Mouse (Mus musculus) neural tube, embryonic 12.5 days (tissue): ENCODE data around the gene A530084C06Rik. TPM values are rescaled to one million over a fixed set of nuclear protein-coding genes. Genes with fewer than 3 reads are reported as not detected.

Experiments used
- ATAC-seq: fragments of 200-750 bp; cut with Nextera tagmentation; 2 replicates; pipeline ENCODE4 v1.8.0; 2017; ENCODE audit warnings: low read depth, mild to moderate bottlenecking, moderate TSS enrichment, moderate library complexity; ENCODE audit not compliant: low FRiP score
- H3K27ac ChIP-seq: fragments of 300-500 bp; sonication (generic); 2 replicates; pipeline ENCODE4 v1.5.1; 2016
- H3K27me3 ChIP-seq: fragments of 300-500 bp; sonication (generic); replicated peaks from 2 replicates; pipeline ENCODE4 v1.6.1; 2016; ENCODE audit warnings: mild to moderate bottlenecking
- H3K36me3 ChIP-seq: fragments of 300-500 bp; sonication (generic); 2 replicates; pipeline ENCODE4 v1.6.1; 2016; ENCODE audit warnings: mild to moderate bottlenecking
- H3K4me1 ChIP-seq: fragments of 300-500 bp; sonication (generic); 2 replicates; pipeline ENCODE4 v1.6.1; 2016
- H3K4me2 ChIP-seq: fragments of 300-500 bp; sonication (generic); replicated peaks from 2 replicates; pipeline ENCODE4 v1.6.1; 2016; ENCODE audit warnings: mild to moderate bottlenecking
- H3K4me3 ChIP-seq: fragments of 300-500 bp; sonication (generic); 2 replicates; pipeline ENCODE4 v1.5.1; 2016
- H3K9ac ChIP-seq: fragments of 300-500 bp; sonication (generic); 2 replicates; pipeline ENCODE4 v1.6.1; 2016; ENCODE audit warnings: mild to moderate bottlenecking
- H3K9me3 ChIP-seq: fragments of 300-500 bp; sonication (generic); 2 replicates; pipeline ENCODE4 v1.6.1; 2016; ENCODE audit warnings: mild to moderate bottlenecking
- WGBS: fragments of 180-500 bp; shearing (Covaris S2); methylation state at CpG from one replicate; pipeline ENCODE4 v1.1.7; 2016; 5-methylcytosine and 5-hydroxymethylcytosine counted together
- polyA plus RNA-seq: library from polyadenylated mRNA; unstranded; fragments of >200 nt; fragmentation: Nextera tagmentation; extraction: Ambion mirVana; gene quantifications from 2 replicates; pipeline ENCODE4 v1.2.1, GENCODE M21; 2016

Gene A530084C06Rik
- polyA plus RNA-seq, 1 experiment from 2014 or later, result not detected

- ATAC-seq, result no peak
- Histone ChIP-seq H3K27ac (no peak overlapping the region), H3K9me3 (no peaks in the 10 kb centered on the region), H3K36me3 (no peaks in the 10 kb centered on the region), H3K4me1 (no peaks in the 10 kb centered on the region), H3K9ac (no peak overlapping the region), H3K27me3 (peaks cover 16% of the 10 kb centered on the region), H3K4me2 (no peak overlapping the region), H3K4me3 (no peak overlapping the region)
- WGBS, result 74% methylated on average over 8 of the region's 8 CpGs
Measured at GRCm38 (mm10) chr13:31567099-31567498, 8.0 kb upstream of the A530084C06Rik start.

- ATAC-seq, result no peak
Measured at GRCm38 (mm10) chr13:31564394-31564793, 5.3 kb upstream of the A530084C06Rik start.

GRCm38 (mm10) chr13:31559419-31560144 lies 449 bp upstream of the A530084C06Rik start:
- peaks cover 26% of the 10 kb centered on the region for H3K4me1 ChIP-seq
- H3K27ac ChIP-seq, result no peak overlapping the region
- no peaks in the 10 kb centered on the region for H3K36me3 ChIP-seq
- peak overlapping the region; percentile 90 for H3K4me2 ChIP-seq
- H3K4me3 ChIP-seq, result peak overlapping the region; percentile 51
- peak overlapping the region; percentile 49 for H3K9ac ChIP-seq
- peak; percentile 73 for ATAC-seq
- no peaks in the 10 kb centered on the region for H3K9me3 ChIP-seq
- H3K27me3 ChIP-seq, result peaks cover 88% of the 10 kb centered on the region
- 1% methylated on average over 90 of the region's 92 CpGs for WGBS

More at GRCm38 (mm10) chr13:31564394-31564793, 5.3 kb upstream of the A530084C06Rik start:
- Histone ChIP-seq H3K9ac (no peak overlapping the region), H3K27me3 (peaks cover 43% of the 10 kb centered on the region), H3K9me3 (no peaks in the 10 kb centered on the region), H3K36me3 (no peaks in the 10 kb centered on the region), H3K4me2 (no peak overlapping the region), H3K4me1 (peaks cover 5% of the 10 kb centered on the region), H3K4me3 (no peak overlapping the region), H3K27ac (no peak overlapping the region)
- 53% methylated on average over 6 of the region's 6 CpGs for WGBS

GRCm38 (mm10) chr13:31557768-31558520 lies 1.2 kb downstream of the A530084C06Rik start:
- peaks cover 86% of the 10 kb centered on the region for H3K27me3 ChIP-seq
- 1% methylated on average over 73 of the region's 73 CpGs for WGBS
- 0 out of 2 replicates have a peak overlapping the region, but pooled peaks have one; percentile 26 for H3K9ac ChIP-seq
- peak overlapping the region; percentile 90 for H3K4me2 ChIP-seq
- peaks cover 26% of the 10 kb centered on the region for H3K4me1 ChIP-seq
- no peaks in the 10 kb centered on the region for H3K9me3 ChIP-seq
- peak; percentile 18; the same call in 1 of the 2 replicates for ATAC-seq
- peak overlapping the region; percentile 51 for H3K4me3 ChIP-seq
- H3K36me3 ChIP-seq, result no peaks in the 10 kb centered on the region
- no peak overlapping the region for H3K27ac ChIP-seq

GRCm38 (mm10) chr13:31556964-31557767 lies 2.0 kb downstream of the A530084C06Rik start:
- no peak for ATAC-seq
- Histone ChIP-seq H3K36me3 (no peaks in the 10 kb centered on the region), H3K27me3 (peaks cover 78% of the 10 kb centered on the region), H3K4me1 (peaks cover 26% of the 10 kb centered on the region), H3K4me3 (peak overlapping the region; percentile 51; the same call in 1 of the 2 replicates), H3K9ac (no peak overlapping the region), H3K9me3 (no peaks in the 10 kb centered on the region), H3K4me2 (peak overlapping the region; percentile 90), H3K27ac (no peak overlapping the region)
- 4% methylated on average over 24 of the region's 24 CpGs for WGBS

GRCm38 (mm10) chr13:31555834-31556233 lies 3.3 kb downstream of the A530084C06Rik start, which contains the start of gene Foxq1:
TSS of gene Foxq1 (plus strand) at chr13:31556134.
- no peak within 1 kb of the TSS for H3K27ac ChIP-seq
- no peak within 1 kb of the TSS for H3K4me3 ChIP-seq
- no peaks in the 10 kb centered on the region for H3K9me3 ChIP-seq
- ATAC-seq, result no peak
- no peaks in the 10 kb centered on the region for H3K36me3 ChIP-seq
- WGBS, result 76% methylated on average over 4 of the region's 4 CpGs
- H3K9ac ChIP-seq, result no peak within 1 kb of the TSS
- no peak within 1 kb of the TSS for H3K4me2 ChIP-seq
- peaks cover 26% of the 10 kb centered on the region for H3K4me1 ChIP-seq
- peaks cover 65% of the 10 kb centered on the region for H3K27me3 ChIP-seq

GRCm38 (mm10) chr13:31547610-31548009 lies 11.5 kb downstream of the A530084C06Rik start:
- Histone ChIP-seq H3K4me3 (no peak overlapping the region), H3K27ac (no peak overlapping the region), H3K9me3 (no peaks in the 10 kb centered on the region), H3K9ac (no peak overlapping the region), H3K36me3 (no peaks in the 10 kb centered on the region), H3K4me2 (no peak overlapping the region), H3K4me1 (no peaks in the 10 kb centered on the region), H3K27me3 (no peaks in the 10 kb centered on the region)
- WGBS, result 94% methylated on average over 9 of the region's 9 CpGs
- no peak for ATAC-seq

- Histone ChIP-seq H3K36me3 (no peaks in the 10 kb centered on the region), H3K4me1 (no peaks in the 10 kb centered on the region), H3K4me2 (no peak overlapping the region), H3K9ac (no peak overlapping the region), H3K27ac (no peak overlapping the region), H3K27me3 (no peaks in the 10 kb centered on the region), H3K4me3 (no peak overlapping the region), H3K9me3 (no peaks in the 10 kb centered on the region)
- ATAC-seq, result no peak
- 86% methylated on average over 3 of the region's 3 CpGs for WGBS
Measured at GRCm38 (mm10) chr13:31547204-31547603, 11.9 kb downstream of the A530084C06Rik start.

- no peaks in the 10 kb centered on the region for H3K4me1 ChIP-seq
- H3K9me3 ChIP-seq, result no peaks in the 10 kb centered on the region
- H3K4me3 ChIP-seq, result no peak overlapping the region
- no peak overlapping the region for H3K27ac ChIP-seq
- no peaks in the 10 kb centered on the region for H3K36me3 ChIP-seq
- no peak for ATAC-seq
- no peak overlapping the region for H3K4me2 ChIP-seq
- H3K9ac ChIP-seq, result no peak overlapping the region
- H3K27me3 ChIP-seq, result no peaks in the 10 kb centered on the region
- 82% methylated on average over 2 of the region's 2 CpGs for WGBS
Measured at GRCm38 (mm10) chr13:31546784-31547183, 12.3 kb downstream of the A530084C06Rik start.

- WGBS, result 91% methylated on average over 5 of the region's 5 CpGs
- Histone ChIP-seq H3K4me3 (no peak overlapping the region), H3K9ac (no peak overlapping the region), H3K9me3 (no peaks in the 10 kb centered on the region), H3K4me2 (no peak overlapping the region), H3K27ac (no peak overlapping the region), H3K4me1 (no peaks in the 10 kb centered on the region), H3K27me3 (no peaks in the 10 kb centered on the region), H3K36me3 (no peaks in the 10 kb centered on the region)
- no peak for ATAC-seq
Measured at GRCm38 (mm10) chr13:31543021-31543420, 16.1 kb downstream of the A530084C06Rik start.

GRCm38 (mm10) chr13:31534726-31535125 lies 24.4 kb downstream of the A530084C06Rik start:
- Histone ChIP-seq H3K4me1 (peaks cover 3% of the 10 kb centered on the region; the same call in 1 of the 2 replicates), H3K27ac (no peak overlapping the region), H3K9ac (no peak overlapping the region), H3K9me3 (no peaks in the 10 kb centered on the region), H3K4me3 (no peak overlapping the region), H3K4me2 (no peak overlapping the region), H3K36me3 (no peaks in the 10 kb centered on the region), H3K27me3 (peaks cover 27% of the 10 kb centered on the region)
- no peak for ATAC-seq
- WGBS, result 90% methylated on average over 4 of the region's 4 CpGs

GRCm38 (mm10) chr13:31531651-31532061 lies 27.5 kb downstream of the A530084C06Rik start:
- Histone ChIP-seq H3K27me3 (peaks cover 32% of the 10 kb centered on the region), H3K4me3 (no peak overlapping the region), H3K9ac (no peak overlapping the region), H3K4me1 (peaks cover 3% of the 10 kb centered on the region; the same call in 1 of the 2 replicates), H3K9me3 (no peaks in the 10 kb centered on the region), H3K36me3 (no peaks in the 10 kb centered on the region), H3K27ac (no peak overlapping the region), H3K4me2 (no peak overlapping the region; the same call in 1 of the 2 replicates)
- ATAC-seq, result peak; percentile 74
- WGBS, result 3% methylated on average over 8 of the region's 8 CpGs
